Mouse (Mus musculus): ENCODE results near the gene Gm10392.

Gene Gm10392

GRCm38 (mm10) chr11:77507426-77507825 is 11.6 kb downstream of the Gm10392 start:
- DNase-seq: peak; percentile 17

GRCm38 (mm10) chr11:77506941-77507340 is 12.1 kb downstream of the Gm10392 start:
- no peak for DNase-seq

DNA sequence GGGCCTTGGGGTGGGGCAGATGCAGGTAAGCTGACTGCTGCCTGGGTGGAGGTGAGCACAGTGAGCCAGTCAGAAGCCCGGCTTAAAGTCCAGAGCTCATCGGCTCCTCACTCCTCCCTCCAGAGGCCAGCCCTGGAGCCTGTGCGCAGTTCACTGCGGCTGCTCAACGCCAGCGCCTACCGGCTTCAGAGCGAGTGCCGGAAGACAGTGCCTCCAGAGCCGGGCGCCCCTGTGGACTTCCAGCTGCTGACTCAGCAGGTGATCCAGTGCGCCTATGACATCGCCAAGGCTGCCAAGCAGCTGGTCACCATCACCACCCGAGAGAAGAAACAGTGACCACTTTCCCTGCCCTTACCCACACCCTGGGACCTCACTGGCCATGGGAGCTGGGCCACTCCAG is 12.7 kb downstream of the Gm10392 start:
- peak; percentile 86 for DNase-seq

DNA sequence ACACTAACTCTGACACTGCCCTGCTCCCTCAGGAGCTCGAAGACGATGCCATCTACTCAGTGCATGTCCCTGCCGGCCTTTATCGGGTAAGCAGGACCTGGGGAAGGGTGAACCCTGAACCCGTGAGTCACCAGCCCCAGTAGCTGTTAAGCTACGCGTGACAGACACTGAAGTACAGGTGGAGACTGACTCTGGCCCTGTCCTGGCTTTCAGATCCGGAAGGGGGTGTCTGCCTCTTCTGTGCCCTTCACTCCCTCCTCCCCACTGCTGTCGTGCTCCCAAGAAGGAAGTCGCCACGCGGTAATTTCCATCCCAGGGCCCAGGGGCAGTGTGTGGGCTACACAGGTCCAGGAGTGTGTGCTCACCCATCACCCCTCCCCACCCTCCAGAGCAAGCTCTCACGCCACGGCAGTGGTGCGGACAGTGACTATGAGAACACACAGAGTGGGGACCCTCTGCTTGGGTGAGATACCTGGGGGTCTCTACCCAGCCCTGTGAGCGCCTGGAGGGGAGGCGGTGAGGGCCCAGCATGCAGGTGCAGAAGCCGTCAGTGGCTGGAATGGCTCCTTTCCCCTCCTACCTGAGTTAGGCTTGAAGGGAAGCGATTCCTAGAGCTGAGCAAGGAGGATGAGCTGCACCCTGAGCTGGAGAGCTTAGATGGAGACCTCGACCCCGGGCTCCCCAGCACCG is 13.6 kb downstream of the Gm10392 start:
- DNase-seq: no peak

DNA sequence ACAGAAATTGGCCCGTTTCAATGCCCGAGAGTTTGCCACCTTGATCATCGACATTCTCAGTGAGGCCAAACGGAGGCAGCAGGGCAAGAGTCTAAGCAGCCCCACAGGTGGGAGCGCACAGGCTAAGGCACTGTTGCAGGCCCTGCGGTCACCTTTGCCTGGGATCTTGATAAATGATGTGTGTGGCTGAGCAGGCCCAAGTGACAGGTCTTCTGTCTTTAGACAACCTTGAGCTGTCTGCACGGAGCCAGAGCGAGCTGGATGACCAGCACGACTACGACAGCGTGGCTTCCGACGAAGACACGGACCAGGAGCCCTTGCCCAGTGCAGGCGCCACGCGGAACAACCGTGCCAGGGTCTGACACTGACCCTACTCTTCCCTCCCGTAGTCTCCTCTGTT is 14.6 kb downstream of the Gm10392 start:
- DNase-seq: no peak

DNA sequence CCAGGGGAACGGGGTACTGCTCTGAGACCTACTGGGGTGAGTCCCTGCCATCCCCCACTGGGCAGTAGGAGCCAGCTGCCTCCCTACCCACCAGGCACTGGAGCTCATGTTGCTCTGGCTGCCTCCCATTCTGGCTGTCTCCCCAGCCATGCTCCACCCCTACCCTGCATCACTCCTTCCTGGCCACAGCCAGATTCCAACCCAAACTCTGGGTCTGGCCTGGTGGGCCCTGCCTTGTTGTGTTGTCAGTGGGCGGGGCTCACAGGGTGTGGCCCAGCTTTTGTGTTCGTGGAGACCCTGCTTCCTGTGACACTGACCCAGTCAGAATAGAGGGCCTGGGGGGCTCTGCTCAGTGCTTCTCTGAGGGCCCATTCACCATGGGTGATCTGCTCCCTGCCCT is 15.5 kb downstream of the Gm10392 start:
- DNase-seq: no peak

GRCm38 (mm10) chr11:77502481-77502880 is 16.5 kb downstream of the Gm10392 start:
- DNase-seq: peak; percentile 3

DNA sequence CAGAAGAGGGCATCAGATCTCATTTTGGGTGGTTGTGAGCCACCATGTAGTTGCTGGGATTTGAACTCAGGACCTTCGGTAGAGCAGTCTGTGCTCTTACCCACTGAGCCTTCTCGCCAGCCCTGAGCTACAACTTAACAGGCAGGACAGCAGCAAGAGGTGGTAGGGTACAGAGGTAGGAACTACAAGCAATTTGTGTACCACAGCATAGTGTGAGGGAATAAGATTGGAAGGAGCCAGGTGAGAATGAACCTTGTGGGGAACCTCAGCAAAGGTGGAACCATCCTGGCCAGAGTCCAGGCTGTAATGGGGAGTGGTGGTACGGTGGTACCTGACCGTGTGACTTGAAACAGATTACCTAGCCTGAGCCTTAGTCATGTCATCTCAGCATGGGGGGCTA is 17.0 kb downstream of the Gm10392 start:
- DNase-seq: peak; percentile 2

GRCm38 (mm10) chr11:77501392-77501791 is 17.6 kb downstream of the Gm10392 start:
- peak; percentile 69 for DNase-seq

DNA sequence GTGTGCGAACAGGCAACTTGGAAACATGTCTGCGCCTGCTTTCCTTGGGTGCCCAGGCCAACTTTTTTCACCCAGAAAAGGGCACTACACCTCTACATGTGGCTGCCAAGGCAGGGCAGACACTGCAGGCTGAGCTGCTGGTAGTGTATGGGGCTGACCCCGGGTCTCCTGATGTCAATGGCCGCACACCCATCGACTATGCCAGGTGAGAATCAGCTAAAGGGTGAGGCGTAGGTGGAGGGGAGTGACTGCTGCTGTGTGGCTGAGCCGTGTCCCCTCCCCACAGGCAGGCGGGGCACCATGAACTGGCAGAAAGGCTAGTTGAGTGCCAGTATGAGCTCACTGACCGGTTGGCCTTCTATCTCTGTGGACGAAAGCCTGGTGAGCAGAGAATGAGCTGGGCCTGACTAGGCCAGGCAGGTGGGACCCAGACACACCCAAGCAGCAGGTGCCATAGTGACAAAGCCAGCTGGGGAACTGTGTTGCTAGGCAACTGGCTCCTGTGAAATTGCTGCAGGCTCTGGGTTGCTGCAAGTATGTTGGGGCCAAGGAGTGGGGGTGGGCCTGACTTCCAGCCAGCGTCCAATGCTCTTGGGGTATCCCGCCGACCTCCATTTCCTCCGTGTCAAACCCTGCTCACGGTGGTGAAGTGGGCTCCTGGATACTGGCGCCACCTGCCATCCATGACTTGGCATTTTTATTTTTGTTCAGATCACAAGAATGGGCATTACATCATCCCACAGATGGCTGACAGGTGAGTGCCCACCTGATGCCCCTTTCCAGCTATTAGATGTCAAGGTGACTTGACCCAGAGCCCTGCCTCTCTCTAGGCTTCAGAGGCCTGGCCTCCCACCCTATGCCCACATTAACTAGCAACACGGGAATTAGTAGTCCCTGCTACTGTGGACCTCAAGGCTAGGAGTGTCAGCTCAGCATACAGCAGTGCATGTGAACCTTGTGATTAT is 18.4 kb downstream of the Gm10392 start:
- DNase-seq: peak; percentile 42

DNA sequence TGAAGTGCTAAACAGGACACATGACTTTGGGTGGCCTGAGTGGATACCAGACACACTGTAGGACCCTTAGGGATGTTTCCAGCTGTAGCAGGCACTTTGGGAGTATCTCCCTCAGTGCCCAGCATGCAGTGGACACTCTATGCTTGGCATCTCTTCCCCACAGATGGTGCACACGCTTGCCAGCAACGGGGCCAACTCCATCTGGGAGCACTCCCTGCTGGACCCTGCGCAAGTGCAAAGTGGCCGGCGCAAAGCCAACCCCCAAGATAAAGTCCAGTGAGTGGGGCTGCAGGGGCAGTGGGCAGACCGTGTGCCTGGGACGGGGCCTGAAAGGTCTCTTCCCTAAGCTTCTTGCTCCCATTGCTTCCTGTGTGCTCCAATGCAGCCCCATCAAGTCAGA is 19.6 kb downstream of the Gm10392 start:
- DNase-seq: no peak

DNA sequence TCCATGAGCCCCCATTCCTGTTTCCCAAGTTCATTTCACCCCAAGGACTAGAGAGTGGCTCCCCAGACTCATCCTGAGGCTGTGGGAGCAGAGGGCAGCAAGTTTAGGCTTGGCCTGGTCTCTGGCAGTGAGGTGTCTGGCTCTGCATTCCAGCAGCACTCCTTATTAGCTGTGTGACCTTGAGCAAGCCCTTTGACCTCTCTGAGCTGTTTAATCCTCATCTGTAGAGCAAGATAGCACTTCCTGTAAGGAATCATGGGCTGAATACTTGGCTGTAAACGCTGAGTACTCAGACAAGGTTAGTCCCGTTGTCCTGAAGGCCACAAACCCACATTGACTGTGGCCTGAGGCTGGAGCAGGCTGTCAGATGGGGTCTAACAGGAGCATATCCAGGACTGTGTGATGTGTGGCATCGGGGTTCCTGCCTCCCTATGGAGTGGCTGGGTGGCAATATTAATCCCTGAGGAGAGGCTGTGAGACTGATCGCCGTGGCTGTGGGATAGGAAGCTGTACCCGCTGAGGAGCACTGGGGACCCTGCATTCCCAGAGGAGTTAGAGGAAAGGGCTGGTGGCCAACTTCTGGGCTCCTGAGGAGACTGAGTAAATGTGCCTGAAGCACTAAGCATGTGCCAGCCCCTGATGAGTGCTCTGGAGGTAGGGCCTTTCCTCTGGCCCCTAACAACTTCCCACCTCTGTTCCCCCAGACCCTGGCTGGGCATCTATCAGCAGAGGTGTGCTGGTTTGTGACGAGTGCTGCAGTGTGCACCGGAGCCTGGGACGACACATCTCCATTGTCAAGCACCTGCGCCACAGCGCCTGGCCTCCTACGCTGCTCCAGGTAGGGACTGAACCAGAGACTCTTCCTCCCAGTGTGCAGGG is 20.5 kb downstream of the Gm10392 start:
- no peak for DNase-seq

GRCm38 (mm10) chr11:77497851-77498250 is 21.1 kb downstream of the Gm10392 start:
- DNase-seq: no peak

DNA sequence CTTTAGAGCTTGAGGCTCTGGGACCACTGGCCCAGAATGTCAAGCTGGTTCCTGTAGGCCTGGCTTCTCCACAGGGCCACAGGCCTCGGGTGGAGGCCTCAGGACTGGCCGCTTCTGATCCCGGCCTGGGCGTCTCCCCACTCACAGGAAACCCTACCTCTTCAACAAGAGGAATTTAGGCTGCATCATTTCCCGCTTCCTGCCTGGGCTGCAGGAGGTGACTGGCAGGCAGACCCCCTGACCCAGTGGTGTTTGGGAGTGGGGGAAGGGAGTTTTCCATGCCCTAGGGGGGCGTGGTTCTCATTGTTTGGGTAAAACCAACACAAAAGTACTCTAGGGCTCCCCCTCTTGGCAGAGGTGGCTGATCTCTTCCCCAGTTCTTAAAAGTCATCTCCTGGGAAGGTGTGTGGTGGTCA is 21.6 kb downstream of the Gm10392 start:
- peak; percentile 82 for DNase-seq

DNA sequence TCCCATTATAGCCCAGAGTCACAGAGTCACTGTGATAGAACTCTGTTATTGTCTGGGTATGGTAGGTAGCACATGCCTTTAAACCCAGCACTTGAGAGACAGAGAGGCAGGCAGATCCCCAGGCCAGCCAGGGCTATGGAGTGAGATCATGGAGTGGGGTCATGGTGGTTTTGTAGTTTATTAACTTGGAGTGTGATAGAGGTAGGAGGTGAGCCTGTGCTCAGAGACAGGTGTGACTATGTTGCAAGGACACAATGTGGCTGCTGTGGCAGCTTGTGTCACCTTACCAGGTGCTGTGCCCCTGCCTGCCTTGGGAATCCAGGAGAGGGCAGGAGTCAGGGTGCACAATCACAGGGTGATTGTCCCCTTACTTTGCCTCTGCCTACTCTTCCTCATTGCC is 23.5 kb downstream of the Gm10392 start:
- DNase-seq: no peak

DNA sequence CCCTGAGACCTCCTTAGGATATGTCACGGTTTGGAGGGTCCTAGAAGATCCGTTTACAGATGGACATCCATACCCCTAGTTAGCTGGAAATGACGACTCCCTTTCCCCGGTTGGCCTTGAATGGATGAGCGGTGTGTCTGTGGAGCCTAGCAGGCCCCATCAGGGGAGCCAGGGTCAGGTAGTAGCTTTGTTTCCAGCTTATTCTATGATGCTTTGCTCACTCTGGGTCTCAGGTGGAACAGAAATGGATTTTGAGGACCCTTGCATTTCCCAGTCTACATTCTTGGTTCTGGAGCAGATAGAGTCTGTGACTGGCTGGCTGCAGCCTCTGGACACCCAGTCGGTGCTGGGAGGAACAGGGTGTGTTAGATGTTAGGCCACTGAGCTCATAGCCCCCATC is 24.2 kb downstream of the Gm10392 start:
- DNase-seq: no peak

DNA sequence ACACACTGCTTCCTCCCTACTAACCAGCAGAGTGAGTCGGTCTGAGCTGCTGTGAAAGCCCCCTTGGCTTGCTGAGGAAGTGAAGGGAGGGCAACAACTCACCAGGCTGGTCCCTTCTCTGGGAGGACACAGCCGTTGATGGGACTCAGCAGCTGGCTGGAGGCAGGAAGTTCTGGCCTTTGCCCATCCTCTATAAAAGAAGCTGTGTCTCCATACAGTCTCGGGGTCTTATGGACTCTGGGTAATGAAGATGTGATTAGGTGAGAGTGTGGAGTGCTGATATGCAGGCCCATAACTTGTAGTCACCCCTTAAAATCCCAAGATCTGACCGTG is 24.7 kb downstream of the Gm10392 start:
- DNase-seq: no peak

GRCm38 (mm10) chr11:77493512-77494343 is 25.3 kb downstream of the Gm10392 start, which contains the start of gene Git1:
TSS of gene Git1 (plus strand) at chr11:77493562.
- peak; percentile 64 for DNase-seq

DNA sequence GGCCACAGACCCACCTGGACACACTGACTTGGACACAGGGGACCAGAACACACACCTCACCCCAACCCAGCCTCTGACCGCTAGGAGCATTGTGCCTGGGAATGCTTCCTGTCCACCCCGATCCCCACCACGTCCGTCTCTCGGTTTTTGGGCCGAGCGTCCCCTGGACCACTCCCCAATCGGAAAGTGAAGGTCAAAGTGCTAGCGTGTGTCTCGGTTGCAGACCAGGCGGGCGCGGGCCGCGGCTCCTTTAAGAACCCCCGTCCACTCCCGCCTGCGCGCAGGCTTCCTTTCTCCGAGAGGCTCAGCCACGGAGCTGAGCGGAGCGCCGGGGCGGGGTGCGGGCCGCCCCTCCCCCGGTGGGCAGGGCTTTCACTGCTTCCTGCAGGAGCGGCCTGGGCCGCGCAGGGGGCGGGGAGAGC is 26.1 kb downstream of the Gm10392 start:
- DNase-seq: peak; percentile 94

DNA sequence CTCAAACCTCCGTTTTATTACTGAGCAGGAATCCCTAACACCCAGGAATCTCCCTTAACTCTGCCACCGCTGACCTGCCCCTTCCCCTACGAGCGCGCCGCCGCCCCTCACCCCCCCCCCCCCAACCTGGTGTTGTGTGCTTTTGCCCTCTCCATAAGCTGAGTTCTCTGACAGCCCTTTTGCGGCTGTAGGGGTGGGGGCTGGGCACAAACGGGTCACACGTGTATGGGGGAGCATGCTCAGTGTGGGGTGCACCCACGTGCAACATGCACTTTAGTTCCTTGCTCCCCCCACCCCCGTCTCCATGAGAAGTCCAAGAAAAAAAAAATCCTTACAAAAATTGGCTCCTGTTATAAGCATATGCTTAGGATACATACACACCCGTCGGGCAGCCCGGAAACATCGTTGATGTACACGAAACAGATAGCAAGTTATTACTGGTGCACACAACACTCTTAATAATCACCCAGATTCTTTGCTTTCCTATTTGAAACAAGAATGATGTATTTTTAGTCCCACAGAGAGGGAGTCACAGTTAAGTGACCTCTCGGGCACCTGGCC is 26.6 kb downstream of the Gm10392 start:
- no peak for DNase-seq

DNA sequence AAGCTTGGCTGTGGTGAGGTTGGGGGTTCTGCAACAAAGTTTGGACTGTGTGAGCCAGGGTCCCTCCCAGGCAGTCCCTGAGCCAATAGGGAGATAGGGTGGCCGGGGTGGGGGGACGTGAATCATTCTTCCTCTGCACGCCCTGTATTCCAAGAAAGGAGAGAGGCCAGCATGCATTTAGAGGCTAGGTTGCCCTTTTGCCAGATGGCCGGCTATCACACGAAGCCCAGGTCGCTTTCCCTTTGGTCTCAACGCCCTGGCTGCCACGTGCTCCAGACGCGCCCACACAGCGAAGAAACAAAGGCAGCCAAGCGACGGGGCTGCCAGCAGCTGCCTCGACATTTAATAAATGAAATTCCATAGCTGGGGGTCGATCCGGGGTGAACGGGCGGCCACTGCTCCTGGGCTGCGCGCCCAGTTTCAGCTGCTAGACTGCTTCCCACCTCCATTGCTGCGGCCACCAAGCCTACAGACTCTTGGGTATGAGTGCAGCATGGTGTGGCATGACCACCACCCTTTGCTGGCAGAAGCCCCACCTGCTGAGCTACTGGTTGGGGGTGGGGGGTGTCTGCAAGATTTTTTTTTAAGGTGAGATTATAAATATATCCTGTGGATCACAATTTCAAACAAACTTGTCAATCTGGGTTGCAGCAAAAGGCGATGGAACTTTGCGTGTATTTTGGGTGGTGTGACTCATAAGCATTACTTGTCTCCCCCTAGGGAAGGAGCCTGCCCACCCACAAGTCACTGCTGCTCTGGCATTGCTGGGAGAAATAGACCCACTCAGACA is 27.3 kb downstream of the Gm10392 start:
- DNase-seq: no peak
